Mouse (Mus musculus) left cerebral cortex, postnatal 4 days (tissue): Measurements from ENCODE around the gene Lactbl1. TPM values are rescaled to one million over a fixed set of nuclear protein-coding genes. Genes with fewer than 3 reads are reported as not detected.

Source experiments
- DNase-seq: peaks from one replicate; pipeline ENCODE4 v3.0.0-alpha.2; 2022
- intact Hi-C: fragments of 180-260 bp; cut with DNase I; formaldehyde crosslinking; loops from one replicate; pipeline ENCODE4 v1.15.1; 2025
- microRNA-seq: library from miRNA; unstranded; fragments of <30 nt; microRNA quantifications from one replicate; pipeline ENCODE4 v1.2.0, GENCODE M21; 2022
- total RNA-seq, 2 experiments: library from RNA; stranded (reverse); gene quantifications; 2 replicates each; pipeline ENCODE4 v1.2.3; 2021

Lactbl1 gene
- total RNA-seq, 2 experiments from 2014 or later, result 0.12 TPM; not detected in 1

- intact Hi-C loops, result loop anchor here (5.0 to 10.0 kb wide), 2 partner anchors 167 to 199 kb away; no protein-coding TSS in a partner anchor
Measured at GRCm38 (mm10) chr4:136675439-136675838, 53.0 kb downstream of the Lactbl1 start.

GRCm38 (mm10) chr4:136678480-136678879 lies 56.1 kb downstream of the Lactbl1 start:
- DNase-seq, result peak; percentile 92
- intact Hi-C loops, result loop anchor here (5.0 to 10.0 kb wide), 2 partner anchors 164 to 196 kb away; no protein-coding TSS in a partner anchor

More at GRCm38 (mm10) chr4:136675439-136675838, 53.0 kb downstream of the Lactbl1 start:
- DNase-seq, result no peak

- intact Hi-C loops, result loop anchor here (5.0 to 10.0 kb wide), 2 partner anchors 163 to 196 kb away; no protein-coding TSS in a partner anchor
- DNase-seq, result no peak
Measured at GRCm38 (mm10) chr4:136679221-136679620, 56.8 kb downstream of the Lactbl1 start.

GRCm38 (mm10) chr4:136680641-136681040 lies 58.2 kb downstream of the Lactbl1 start:
- DNase-seq, result no peak
- intact Hi-C loops, result no loop called here

- intact Hi-C loops, result no loop called here
- no peak for DNase-seq
Measured at GRCm38 (mm10) chr4:136684485-136684884, 62.1 kb downstream of the Lactbl1 start.

GRCm38 (mm10) chr4:136685431-136685869 lies 63.0 kb downstream of the Lactbl1 start:
- intact Hi-C loops, result no loop called here
- DNase-seq, result no peak

- DNase-seq, result no peak
- intact Hi-C loops, result no loop called here
Measured at GRCm38 (mm10) chr4:136688113-136688512, 65.7 kb downstream of the Lactbl1 start.

Small RNA genes within 50 kb of the gene (microRNA-seq; reads per million reads assigned to microRNA genes)
- not detected for gene Gm22180

Other genes with a start within 250 kb of the Lactbl1 start
- 1 to 10 TPM; 3.0 to 3.4 TPM for gene Htr1d, start 199.1 kb upstream of the Lactbl1 start, total RNA-seq
- under 1 TPM; 0.46 to 0.58 TPM for gene 6030445D17Rik, start 160.4 kb upstream of the Lactbl1 start, total RNA-seq
- 10 to 100 TPM; 24.6 to 33.8 TPM for gene Luzp1, start 152.9 kb upstream of the Lactbl1 start, total RNA-seq
- 100 to 1,000 TPM; 194 to 205 TPM for gene Kdm1a, start 19.9 kb upstream of the Lactbl1 start, total RNA-seq
- not detected for gene Tex46, start 12.2 kb upstream of the Lactbl1 start, total RNA-seq
- 10 to 100 TPM; 73.6 to 75.3 TPM for gene Ephb2, start 213.4 kb downstream of the Lactbl1 start, total RNA-seq